Mouse (Mus musculus) embryonic facial prominence, embryonic 14.5 days (tissue): ENCODE results near the gene Inca1. TPM values are rescaled to one million over a fixed set of nuclear protein-coding genes. Genes with fewer than 3 reads are reported as not detected.
A peak's percentile ranks its signal among the peaks of the same experiment; 100 is the strongest.

Source experiments
- ATAC-seq: fragments of 200-750 bp; cut with Nextera tagmentation; 2 replicates; pipeline ENCODE4 v1.8.0; 2017; ENCODE audit warnings: low read depth, moderate number of reproducible peaks, moderate TSS enrichment
- DNase-seq: peaks from one replicate; pipeline ENCODE4 v3.0.0-alpha.2; 2015; ENCODE audit warnings: low spot score
- H3K27ac ChIP-seq: fragments of 300-500 bp; sonication (generic); replicated peaks from 2 replicates; pipeline ENCODE4 v1.5.1; 2014; ENCODE audit warnings: low read depth, mild to moderate bottlenecking, low read length, moderate library complexity
- H3K27me3 ChIP-seq: fragments of 300-500 bp; sonication (generic); replicated peaks from 2 replicates; pipeline ENCODE4 v1.6.1; 2014; ENCODE audit warnings: low read length; ENCODE audit not compliant: control insufficient read depth, insufficient read depth
- H3K36me3 ChIP-seq: fragments of 300-500 bp; sonication (generic); 2 replicates; pipeline ENCODE4 v1.6.1; 2014; ENCODE audit warnings: low read length, mixed read lengths; ENCODE audit not compliant: control insufficient read depth, insufficient read depth
- H3K4me1 ChIP-seq: fragments of 300-500 bp; sonication (generic); 2 replicates; pipeline ENCODE4 v1.6.1; 2014; ENCODE audit warnings: antibody characterized with exemption, low read length; ENCODE audit not compliant: control insufficient read depth, insufficient read depth
- H3K4me2 ChIP-seq: fragments of 300-500 bp; sonication (generic); 2 replicates; pipeline ENCODE4 v1.6.1; 2014; ENCODE audit warnings: low read depth, mild to moderate bottlenecking, low read length, moderate library complexity, mixed read lengths
- H3K4me3 ChIP-seq: fragments of 300-500 bp; sonication (generic); 2 replicates; pipeline ENCODE4 v1.5.1; 2014; ENCODE audit warnings: low read depth, mild to moderate bottlenecking, low read length
- H3K9ac ChIP-seq: fragments of 300-500 bp; sonication (generic); 2 replicates; pipeline ENCODE4 v1.6.1; 2014; ENCODE audit warnings: low read depth, mild to moderate bottlenecking, low read length, moderate library complexity, mixed read lengths
- H3K9me3 ChIP-seq: fragments of 300-500 bp; sonication (generic); 2 replicates; pipeline ENCODE4 v1.6.1; 2016; ENCODE audit warnings: low read length; ENCODE audit not compliant: control insufficient read depth
- WGBS: fragments of 180-500 bp; shearing (Covaris S2); extraction: QIAGEN DNeasy Blood & Tissue Kit; methylation state at CpG from one replicate; pipeline ENCODE4 v1.1.7; 2014; 5-methylcytosine and 5-hydroxymethylcytosine counted together
- polyA plus RNA-seq: library from polyadenylated mRNA; unstranded; fragments of >200 nt; fragmentation: Nextera tagmentation; extraction: Ambion mirVana; gene quantifications from 2 replicates; pipeline ENCODE4 v1.2.1, GENCODE M21; 2014

Inca1 gene
- polyA plus RNA-seq, 1 experiment from 2014 or later, result 1.1 TPM

DNA sequence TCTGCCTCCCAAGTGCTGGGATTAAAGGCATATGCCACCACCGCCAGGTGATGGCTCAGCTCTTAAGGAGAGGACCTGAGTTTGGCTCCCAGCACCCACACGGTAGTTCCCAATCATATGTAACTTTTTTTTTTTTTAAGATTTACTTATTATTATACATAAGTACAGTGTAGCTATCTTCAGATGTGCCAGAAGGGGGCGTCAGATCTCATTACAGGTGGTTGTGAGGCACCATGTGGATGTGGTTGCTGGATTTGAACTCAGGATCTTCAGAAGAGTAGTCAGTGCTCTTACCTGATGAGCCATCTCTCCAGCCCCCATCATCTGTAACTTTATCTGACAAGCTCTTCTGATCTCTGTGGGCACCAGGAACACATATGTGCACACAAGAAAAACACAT lies 2.6 kb downstream of the Inca1 start:
- H3K9ac ChIP-seq, result no peak overlapping the region
- DNase-seq, result no peak
- WGBS, result 72% methylated on average over 3 of the region's 3 CpGs

DNA sequence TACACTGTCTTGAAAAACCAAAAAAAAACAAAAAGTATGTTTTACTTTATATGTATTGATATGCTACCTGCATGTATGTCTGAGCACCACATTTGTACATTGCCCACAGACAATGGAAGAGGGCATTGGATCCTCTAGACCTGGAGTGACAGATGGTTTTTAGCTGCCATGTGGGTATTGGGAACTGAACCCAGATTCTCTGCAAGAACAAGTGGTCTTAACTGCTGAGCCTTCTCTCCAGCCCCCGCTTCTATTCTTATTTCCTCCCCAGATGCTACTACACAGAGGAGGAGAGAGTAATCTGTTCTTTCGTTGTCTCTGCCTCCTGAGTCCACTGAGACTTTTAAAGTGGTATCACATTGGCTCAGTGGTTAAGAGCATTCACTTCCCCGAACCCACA lies 6.5 kb downstream of the Inca1 start:
- H3K27me3 ChIP-seq, result no peaks in the 10 kb centered on the region
- DNase-seq, result no peak
- no peak for ATAC-seq
- 58% methylated on average over 3 of the region's 3 CpGs for WGBS
- no peak overlapping the region for H3K4me3 ChIP-seq
- H3K9me3 ChIP-seq, result no peaks in the 10 kb centered on the region
- H3K36me3 ChIP-seq, result no peaks in the 10 kb centered on the region
- 0 out of 2 replicates have a peak, but pooled peaks cover 4% of the 10 kb centered on the region for H3K4me1 ChIP-seq
- H3K4me2 ChIP-seq, result no peak overlapping the region
- H3K9ac ChIP-seq, result no peak overlapping the region
- no peak overlapping the region for H3K27ac ChIP-seq

More for the DNA sequence above, 2.6 kb downstream of the Inca1 start:
- no peaks in the 10 kb centered on the region for H3K9me3 ChIP-seq
- H3K4me1 ChIP-seq, result peaks cover 15% of the 10 kb centered on the region
- no peak for ATAC-seq
- H3K27me3 ChIP-seq, result no peaks in the 10 kb centered on the region
- H3K4me2 ChIP-seq, result no peak overlapping the region
- no peak overlapping the region for H3K4me3 ChIP-seq
- no peaks in the 10 kb centered on the region for H3K36me3 ChIP-seq
- H3K27ac ChIP-seq, result no peak overlapping the region

DNA sequence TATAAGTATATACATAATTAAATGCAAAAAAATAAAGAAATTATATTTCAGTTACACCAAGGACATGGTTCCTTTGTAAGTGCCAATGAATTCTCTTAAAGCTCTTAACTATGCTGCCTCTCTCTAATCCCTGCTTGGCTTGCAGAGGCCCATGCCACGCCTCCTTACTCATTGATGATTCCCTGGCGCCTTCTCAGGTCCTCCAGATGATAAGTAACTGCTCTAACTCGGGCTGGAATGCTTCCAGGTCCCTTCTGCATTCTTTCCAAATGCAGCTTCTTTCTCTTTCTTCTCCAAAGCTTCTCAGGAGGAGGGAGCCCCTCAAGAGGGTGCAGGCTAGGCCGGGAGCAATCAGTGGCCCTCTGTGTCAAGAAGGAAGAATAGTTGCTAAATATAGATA lies 10.4 kb downstream of the Inca1 start:
- 43% methylated on average over 4 of the region's 4 CpGs for WGBS
- Histone ChIP-seq H3K4me3 (no peak overlapping the region), H3K9ac (no peak overlapping the region), H3K27me3 (no peaks in the 10 kb centered on the region), H3K9me3 (no peaks in the 10 kb centered on the region), H3K4me2 (no peak overlapping the region), H3K36me3 (0 out of 2 replicates have a peak, but pooled peaks cover 3% of the 10 kb centered on the region), H3K27ac (no peak overlapping the region), H3K4me1 (0 out of 2 replicates have a peak, but pooled peaks cover 8% of the 10 kb centered on the region)
- no peak for ATAC-seq
- peak; percentile 29 for DNase-seq

DNA sequence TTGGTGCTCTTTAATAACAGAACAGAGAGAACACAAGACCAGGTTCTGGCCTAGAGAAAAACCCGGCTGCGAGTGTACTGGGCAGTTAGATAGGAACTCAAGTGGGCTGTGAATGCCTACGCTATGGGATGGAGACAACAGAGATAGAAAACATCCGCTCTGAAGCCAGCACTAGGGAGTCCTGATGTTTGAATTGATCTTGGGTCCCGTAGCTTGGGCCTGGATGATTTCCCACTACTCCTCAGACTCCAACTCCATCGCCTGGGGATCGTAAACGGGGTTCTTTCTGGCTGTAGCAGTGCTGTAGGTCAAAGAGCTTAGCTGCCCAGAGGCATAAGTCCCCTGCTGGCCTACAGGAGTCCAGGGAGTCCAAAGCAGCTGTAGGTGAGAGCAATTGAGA lies 11.6 kb downstream of the Inca1 start:
- peak overlapping the region; percentile 84 for H3K9ac ChIP-seq
- peaks cover 14% of the 10 kb centered on the region for H3K36me3 ChIP-seq
- peak overlapping the region; percentile 85 for H3K4me3 ChIP-seq
- DNase-seq (no peak), ATAC-seq (no peak)
- H3K27ac ChIP-seq, result peak overlapping the region; percentile 89
- WGBS, result 21% methylated on average over 8 of the region's 8 CpGs
- H3K4me1 ChIP-seq, result 0 out of 2 replicates have a peak, but pooled peaks cover 8% of the 10 kb centered on the region
- H3K4me2 ChIP-seq, result peak overlapping the region; percentile 93
- H3K9me3 ChIP-seq, result no peaks in the 10 kb centered on the region
- no peaks in the 10 kb centered on the region for H3K27me3 ChIP-seq

DNA sequence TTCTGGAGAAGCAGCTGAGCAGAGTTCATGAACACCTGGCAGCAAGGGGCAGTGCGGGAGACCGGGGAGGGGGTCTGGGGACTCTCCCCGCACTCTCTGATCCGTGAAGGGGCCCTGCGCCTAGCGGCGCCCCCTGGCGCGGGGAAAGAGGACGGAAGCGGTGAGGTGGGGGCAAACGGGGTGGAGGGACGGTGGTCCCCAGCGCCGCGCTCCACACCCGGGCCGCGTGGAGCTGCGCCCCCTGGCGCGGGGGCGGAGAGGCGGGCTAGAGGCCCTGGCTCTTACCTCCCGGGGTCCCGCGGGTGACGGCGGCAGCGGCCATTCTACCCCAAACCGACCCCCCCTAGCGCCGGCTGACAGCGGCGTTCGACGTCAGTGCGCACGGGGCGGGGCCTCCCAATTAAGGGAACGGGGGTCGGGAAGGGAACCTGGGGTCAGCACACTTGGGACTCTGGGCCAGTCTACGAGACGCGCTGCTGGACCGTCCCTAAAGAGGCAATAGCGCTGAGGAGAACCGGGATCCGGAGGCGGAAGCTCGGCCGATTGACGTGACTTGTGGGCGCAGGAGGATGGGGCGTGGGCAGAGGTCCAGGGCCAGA lies 12.3 kb downstream of the Inca1 start, which contains the start of gene Camta2:
Gene Camta2, minus strand, starts transcription at position 505 of the 599 bp plus-strand sequence.
- Histone ChIP-seq H3K36me3 (peaks cover 21% of the 10 kb centered on the region), H3K4me1 (0 out of 2 replicates have a peak, but pooled peaks cover 8% of the 10 kb centered on the region), H3K9me3 (no peaks in the 10 kb centered on the region), H3K27me3 (no peaks in the 10 kb centered on the region), H3K4me3 (peak within 1 kb of the TSS; percentile 85), H3K27ac (peak within 1 kb of the TSS; percentile 89), H3K4me2 (peak within 1 kb of the TSS; percentile 93), H3K9ac (peak within 1 kb of the TSS; percentile 84)
- DNase-seq, result peak; percentile 88
- 0% methylated on average over 24 of the region's 55 CpGs for WGBS
- ATAC-seq, result peak; percentile 86

DNA sequence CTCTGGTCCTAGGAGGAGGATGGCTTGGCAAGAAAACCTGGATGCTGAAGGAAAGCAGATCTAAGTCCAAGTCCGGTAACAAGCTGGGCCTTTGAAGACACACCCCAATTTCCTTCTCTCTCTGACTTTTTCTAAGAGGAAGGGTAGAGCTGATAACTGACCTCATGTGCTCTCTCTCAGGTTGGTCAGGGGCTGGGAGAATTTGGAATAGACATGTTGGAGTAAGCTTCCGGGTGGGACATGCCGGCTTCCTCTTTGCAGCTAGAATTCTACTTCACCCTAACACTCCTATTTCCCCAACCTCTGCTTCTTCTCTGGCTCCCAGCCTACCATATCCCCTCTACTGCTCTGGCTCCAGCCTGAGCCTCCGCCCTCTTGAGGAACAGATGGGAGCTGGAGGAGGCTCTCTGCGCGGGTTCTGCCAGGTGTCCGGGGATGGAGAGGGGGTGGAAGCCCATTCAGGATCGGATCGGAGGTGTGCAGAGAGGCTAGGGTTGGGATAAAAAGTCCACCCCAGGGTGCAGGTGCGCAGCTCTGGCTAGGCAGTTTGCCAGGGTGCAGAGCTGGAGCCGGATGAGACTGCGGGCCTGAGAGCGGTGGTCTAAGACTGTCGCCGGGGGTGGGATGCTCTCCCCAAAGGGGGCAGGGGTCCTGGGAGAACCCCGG lies 12.9 kb downstream of the Inca1 start:
- H3K27me3 ChIP-seq, result no peaks in the 10 kb centered on the region
- peak overlapping the region; percentile 93 for H3K4me2 ChIP-seq
- H3K9me3 ChIP-seq, result no peaks in the 10 kb centered on the region
- peak overlapping the region; percentile 84 for H3K9ac ChIP-seq
- H3K4me3 ChIP-seq, result peak overlapping the region; percentile 85
- peaks cover 8% of the 10 kb centered on the region; the same call in 1 of the 2 replicates for H3K4me1 ChIP-seq
- 2% methylated on average over 16 of the region's 16 CpGs for WGBS
- peak overlapping the region; percentile 89 for H3K27ac ChIP-seq
- peaks cover 27% of the 10 kb centered on the region for H3K36me3 ChIP-seq
- peak; percentile 78 for ATAC-seq
- peak; percentile 65 for DNase-seq

DNA sequence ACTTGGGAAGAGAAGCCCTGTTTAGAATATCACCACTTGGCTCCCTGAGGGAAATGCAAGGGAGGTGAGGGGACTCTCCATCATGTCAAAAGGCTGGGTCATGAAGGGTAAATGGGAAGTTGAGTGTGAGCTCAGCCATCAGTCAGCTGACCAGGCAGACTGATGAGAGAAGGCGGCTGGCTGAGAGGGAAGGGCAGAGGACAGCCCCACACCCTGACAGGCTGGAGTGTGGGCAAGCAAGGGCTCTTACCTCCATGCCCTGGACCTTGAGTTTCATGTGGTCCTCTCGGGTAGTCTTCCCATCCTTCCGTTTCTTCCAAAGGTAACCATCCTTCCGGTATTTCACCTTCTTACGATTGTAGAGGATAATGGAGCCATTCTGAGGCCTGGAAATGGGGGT lies 16.3 kb downstream of the Inca1 start:
- 90% methylated on average over 5 of the region's 5 CpGs for WGBS
- ATAC-seq (no peak), DNase-seq (no peak)
- H3K4me3 ChIP-seq, result no peak overlapping the region
- no peak overlapping the region for H3K4me2 ChIP-seq
- H3K9ac ChIP-seq, result no peak overlapping the region
- H3K36me3 ChIP-seq, result peaks cover 51% of the 10 kb centered on the region
- no peak overlapping the region for H3K27ac ChIP-seq
- peaks cover 5% of the 10 kb centered on the region; the same call in 1 of the 2 replicates for H3K4me1 ChIP-seq
- no peaks in the 10 kb centered on the region for H3K9me3 ChIP-seq
- no peaks in the 10 kb centered on the region for H3K27me3 ChIP-seq

DNA sequence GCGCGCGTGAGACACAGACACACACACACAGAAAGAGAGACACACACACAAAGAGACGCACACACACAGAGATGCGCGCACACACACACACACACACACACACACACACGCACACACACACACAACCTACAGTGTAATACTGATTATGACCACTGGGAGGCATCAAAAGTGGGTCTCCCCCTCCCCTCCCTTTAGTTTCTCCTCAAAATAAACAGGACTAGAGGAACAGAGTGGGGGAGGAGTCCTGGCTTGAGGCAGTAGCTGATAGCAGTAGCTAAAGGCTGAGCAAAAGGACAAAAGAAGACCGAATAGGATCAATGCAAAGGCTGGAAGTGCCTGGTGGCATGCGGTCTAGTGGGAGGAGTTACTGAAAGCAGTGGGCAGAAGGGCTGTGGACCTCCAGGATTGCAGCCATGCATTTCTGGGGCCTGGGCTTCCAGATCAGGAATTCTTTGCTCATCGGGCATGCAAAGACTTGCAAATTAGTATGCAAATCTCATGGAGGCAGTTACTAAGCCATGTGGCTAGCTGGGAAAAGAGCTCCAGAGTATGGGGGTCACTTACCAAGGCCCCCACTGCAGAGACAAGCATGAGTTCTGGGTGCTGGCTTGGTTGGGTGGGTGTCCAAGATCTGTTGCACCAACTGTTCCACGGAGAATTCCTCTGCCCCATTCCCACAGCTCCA lies 17.9 kb downstream of the Inca1 start:
- H3K27ac ChIP-seq, result no peak overlapping the region
- H3K4me1 ChIP-seq, result no peaks in the 10 kb centered on the region; the same call in 1 of the 2 replicates
- H3K9ac ChIP-seq, result 0 out of 2 replicates have a peak overlapping the region, but pooled peaks have one; percentile 10
- H3K4me2 ChIP-seq, result no peak overlapping the region
- no peak overlapping the region for H3K4me3 ChIP-seq
- no peaks in the 10 kb centered on the region for H3K9me3 ChIP-seq
- H3K27me3 ChIP-seq, result no peaks in the 10 kb centered on the region
- WGBS, result 23% methylated on average over 11 of the region's 11 CpGs
- peak; percentile 61 for DNase-seq
- peaks cover 58% of the 10 kb centered on the region for H3K36me3 ChIP-seq
- peak; percentile 65; the same call in 1 of the 2 replicates for ATAC-seq
